Mouse (Mus musculus) hindbrain, embryonic 11.5 days (tissue): Measurements from ENCODE around the gene Dars. TPM values are rescaled to one million over a fixed set of nuclear protein-coding genes. Genes with fewer than 3 reads are reported as not detected.

Source experiments
- ATAC-seq: fragments of 200-750 bp; cut with Nextera tagmentation; 2 replicates; pipeline ENCODE4 v1.8.0; 2017; ENCODE audit warnings: mild to moderate bottlenecking, moderate TSS enrichment, moderate library complexity; ENCODE audit not compliant: low FRiP score
- DNase-seq: peaks from one replicate; pipeline ENCODE4 v3.0.0-alpha.2; 2015; ENCODE audit warnings: low spot score
- H3K27ac ChIP-seq: fragments of 300-500 bp; sonication (generic); 2 replicates; pipeline ENCODE4 v1.5.1; 2014; ENCODE audit warnings: mild to moderate bottlenecking, low read depth, low read length
- H3K27me3 ChIP-seq: fragments of 300-500 bp; sonication (generic); 2 replicates; pipeline ENCODE4 v1.6.1; 2014; ENCODE audit warnings: mild to moderate bottlenecking, low read length, moderate library complexity, mixed read lengths; ENCODE audit not compliant: control insufficient read depth, insufficient read depth
- H3K36me3 ChIP-seq: fragments of 300-500 bp; sonication (generic); 2 replicates; pipeline ENCODE4 v1.6.1; 2014; ENCODE audit warnings: mild to moderate bottlenecking, low read length, moderate library complexity, mixed read lengths; ENCODE audit not compliant: control insufficient read depth, insufficient read depth
- H3K4me1 ChIP-seq: fragments of 300-500 bp; sonication (generic); replicated peaks from 2 replicates; pipeline ENCODE4 v1.6.1; 2014; ENCODE audit warnings: low read length, mixed read lengths; ENCODE audit not compliant: control insufficient read depth, insufficient read depth
- H3K4me2 ChIP-seq: fragments of 300-500 bp; sonication (generic); replicated peaks from 2 replicates; pipeline ENCODE4 v1.6.1; 2014; ENCODE audit warnings: mild to moderate bottlenecking, low read depth, low read length
- H3K4me3 ChIP-seq: fragments of 300-500 bp; sonication (generic); 2 replicates; pipeline ENCODE4 v1.5.1; 2014; ENCODE audit warnings: low read depth, low read length
- H3K9ac ChIP-seq: fragments of 300-500 bp; sonication (generic); 2 replicates; pipeline ENCODE4 v1.6.1; 2014; ENCODE audit warnings: low read depth, low read length
- H3K9me3 ChIP-seq: fragments of 300-500 bp; sonication (generic); 2 replicates; pipeline ENCODE4 v1.6.1; 2016; ENCODE audit warnings: low read length; ENCODE audit not compliant: control insufficient read depth
- WGBS: fragments of 180-500 bp; shearing (Covaris S2); extraction: QIAGEN DNeasy Blood & Tissue Kit; methylation state at CpG from one replicate; pipeline ENCODE4 v1.1.7; 2014; 5-methylcytosine and 5-hydroxymethylcytosine counted together
- polyA plus RNA-seq: library from polyadenylated mRNA; unstranded; fragments of >200 nt; fragmentation: Nextera tagmentation; extraction: Ambion mirVana; gene quantifications from 2 replicates; pipeline ENCODE4 v1.2.1, GENCODE M21; 2014

Gene Dars
- polyA plus RNA-seq, 1 experiment from 2014 or later: 159 TPM

DNA sequence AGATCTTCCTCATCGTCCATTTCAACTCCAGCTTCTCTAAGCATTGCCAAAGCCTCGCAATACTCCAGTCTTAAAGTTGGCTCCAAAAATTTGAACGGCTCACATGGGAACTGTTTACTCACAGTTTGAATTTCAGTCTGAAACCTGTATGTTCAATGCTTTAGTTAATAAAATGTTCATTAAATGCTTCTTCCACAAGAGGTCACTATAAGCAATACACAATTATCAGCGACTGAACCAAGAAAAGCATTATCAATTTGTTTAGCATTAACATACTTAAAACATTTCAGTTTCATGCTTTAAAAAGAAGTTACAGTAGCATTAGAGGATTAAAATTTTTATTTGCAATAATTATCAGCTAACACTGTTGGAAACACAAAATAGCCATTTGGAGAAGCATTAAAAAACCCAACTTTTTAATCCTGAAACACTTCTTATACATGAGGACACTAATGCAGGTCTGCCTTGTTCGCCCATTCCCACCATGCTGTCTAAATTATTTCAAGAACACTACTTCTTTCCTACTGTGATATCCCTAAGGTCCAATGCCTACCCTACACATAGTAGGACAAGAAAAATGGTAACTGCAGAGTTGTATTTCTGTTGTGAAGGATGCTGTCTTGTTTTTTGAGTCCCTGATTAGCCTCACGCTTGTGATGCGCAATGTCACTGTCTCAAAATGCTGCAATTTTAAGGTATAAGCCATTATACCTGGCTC is 44.9 kb downstream of the Dars start:
- no peak overlapping the region for H3K4me3 ChIP-seq
- WGBS: 86% methylated on average over 7 of the region's 7 CpGs
- no peak for DNase-seq
- H3K27me3 ChIP-seq: no peaks in the 10 kb centered on the region
- H3K4me2 ChIP-seq: no peak overlapping the region
- H3K9me3 ChIP-seq: no peaks in the 10 kb centered on the region
- no peak overlapping the region for H3K9ac ChIP-seq
- no peak overlapping the region for H3K27ac ChIP-seq
- no peaks in the 10 kb centered on the region; the same call in 1 of the 2 replicates for H3K36me3 ChIP-seq
- no peaks in the 10 kb centered on the region for H3K4me1 ChIP-seq
- peak; percentile 25; the same call in 1 of the 2 replicates for ATAC-seq

DNA sequence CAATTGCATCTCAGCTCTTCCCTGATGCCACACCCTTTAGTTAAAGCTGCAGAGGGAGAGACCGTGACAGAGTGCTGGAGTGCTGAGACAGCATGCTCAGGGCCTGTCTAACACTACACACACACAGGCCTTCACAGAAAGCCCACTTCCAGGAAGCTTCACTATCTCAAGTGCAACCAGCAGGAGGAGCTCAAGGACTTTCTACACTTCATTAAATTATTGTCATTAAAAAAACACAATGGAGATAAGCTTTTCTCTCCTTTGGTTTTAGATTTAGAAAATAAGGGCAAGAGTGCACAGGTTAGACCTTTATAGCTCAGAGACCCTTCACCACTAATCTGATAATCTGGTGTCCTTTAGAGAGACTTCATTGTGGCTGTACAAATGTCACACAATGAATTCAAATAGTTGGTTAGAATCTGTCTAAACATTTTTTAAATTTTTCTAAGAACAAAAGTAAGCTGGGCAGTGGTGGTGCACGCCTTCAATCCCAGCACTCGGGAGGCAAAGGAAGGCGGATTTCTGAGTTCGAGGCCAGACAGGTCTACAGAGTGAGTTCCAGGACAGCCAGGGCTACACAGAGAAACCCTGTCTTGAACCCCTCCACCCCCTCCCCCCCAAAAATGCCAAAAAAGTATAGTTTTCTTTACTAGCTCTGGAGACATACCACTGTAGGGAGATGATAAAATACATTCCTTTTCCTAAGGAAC is 48.3 kb downstream of the Dars start:
- H3K4me2 ChIP-seq: no peak overlapping the region
- WGBS: 64% methylated on average over 5 of the region's 5 CpGs
- ATAC-seq (peak; percentile 68), DNase-seq (peak; percentile 78)
- no peak overlapping the region for H3K4me3 ChIP-seq
- no peak overlapping the region for H3K27ac ChIP-seq
- H3K36me3 ChIP-seq: no peaks in the 10 kb centered on the region
- no peaks in the 10 kb centered on the region for H3K9me3 ChIP-seq
- no peak overlapping the region for H3K9ac ChIP-seq
- H3K27me3 ChIP-seq: no peaks in the 10 kb centered on the region
- no peaks in the 10 kb centered on the region for H3K4me1 ChIP-seq

DNA sequence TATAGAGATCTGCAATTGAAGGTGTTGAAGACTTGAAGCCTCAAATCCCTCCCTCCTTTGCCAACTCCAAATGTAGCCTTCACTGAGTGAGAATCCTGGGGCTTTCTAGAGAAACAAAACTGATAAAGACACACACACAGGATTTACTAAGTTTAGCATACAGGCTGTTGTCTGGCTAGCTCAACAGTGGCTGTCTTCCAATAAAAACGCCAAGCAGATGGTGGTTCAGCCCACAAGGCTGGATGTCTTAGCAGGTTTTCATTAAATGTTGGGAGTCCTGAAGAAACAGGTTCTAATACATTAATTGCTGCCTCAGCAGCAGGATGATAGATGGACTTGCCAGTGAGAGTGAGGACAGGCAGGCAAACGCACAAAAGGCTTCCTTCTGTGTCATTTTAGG is 56.6 kb downstream of the Dars start:
- ATAC-seq (no peak), DNase-seq (no peak)
- no peaks in the 10 kb centered on the region for H3K27me3 ChIP-seq
- H3K4me3 ChIP-seq: no peak overlapping the region
- no peaks in the 10 kb centered on the region for H3K36me3 ChIP-seq
- H3K4me2 ChIP-seq: no peak overlapping the region
- 0 out of 2 replicates have a peak, but pooled peaks cover 2% of the 10 kb centered on the region for H3K4me1 ChIP-seq
- H3K9ac ChIP-seq: no peak overlapping the region
- 79% methylated on average over 2 of the region's 2 CpGs for WGBS
- H3K27ac ChIP-seq: no peak overlapping the region
- no peaks in the 10 kb centered on the region for H3K9me3 ChIP-seq

DNA sequence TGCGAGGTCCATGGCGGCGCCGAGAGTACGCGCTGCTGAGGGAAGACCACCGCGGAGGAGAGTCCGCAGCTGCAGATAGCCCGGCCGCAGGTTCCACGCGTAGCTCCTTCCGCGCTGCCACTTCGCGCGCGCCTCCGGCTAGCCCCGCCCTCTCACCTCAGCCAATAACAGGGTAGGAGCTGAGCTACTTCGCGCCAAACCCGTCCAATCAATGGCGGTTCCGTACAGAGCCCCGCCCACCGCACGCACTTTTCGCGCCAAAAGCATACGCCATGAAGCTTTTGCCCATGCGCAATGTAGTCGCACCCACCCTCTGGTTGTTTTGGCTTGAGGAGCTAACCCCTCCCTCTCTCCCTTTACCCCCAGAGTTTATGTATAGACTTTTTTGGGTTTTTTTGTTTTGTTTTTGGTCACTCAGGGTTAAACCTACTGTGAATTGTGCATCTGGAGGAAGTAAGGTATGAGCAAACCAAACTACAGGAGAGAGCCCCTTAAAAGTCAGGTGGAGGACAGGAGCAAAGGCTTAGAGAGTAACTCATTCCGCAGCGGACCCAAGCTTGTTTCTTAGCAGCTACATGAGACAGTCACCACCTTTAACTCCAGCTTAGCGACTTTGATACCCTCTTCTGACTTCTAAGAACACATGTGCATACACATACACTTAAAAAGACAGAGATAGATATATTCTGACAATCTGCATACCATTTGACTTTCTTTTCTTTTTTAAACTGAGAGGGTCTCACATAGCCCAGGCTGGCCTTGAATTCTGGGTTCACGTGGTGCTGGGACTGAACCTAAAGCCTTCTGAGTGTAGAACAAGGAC is 57.4 kb downstream of the Dars start, which contains the start of gene Mcm6:
Mcm6 (minus strand) TSS at position 111 of the 823 bp plus-strand sequence.
- H3K4me1 ChIP-seq: 0 out of 2 replicates have a peak, but pooled peaks cover 2% of the 10 kb centered on the region
- peak within 1 kb of the TSS; percentile 85 for H3K9ac ChIP-seq
- ATAC-seq (peak; percentile 99), DNase-seq (peak; percentile 96)
- 2% methylated on average over 38 of the region's 38 CpGs for WGBS
- no peaks in the 10 kb centered on the region for H3K27me3 ChIP-seq
- H3K9me3 ChIP-seq: no peaks in the 10 kb centered on the region
- peak within 1 kb of the TSS; percentile 86 for H3K4me3 ChIP-seq
- peak within 1 kb of the TSS; percentile 65 for H3K27ac ChIP-seq
- H3K36me3 ChIP-seq: 0 out of 2 replicates have a peak, but pooled peaks cover 3% of the 10 kb centered on the region
- H3K4me2 ChIP-seq: peak within 1 kb of the TSS; percentile 84

DNA sequence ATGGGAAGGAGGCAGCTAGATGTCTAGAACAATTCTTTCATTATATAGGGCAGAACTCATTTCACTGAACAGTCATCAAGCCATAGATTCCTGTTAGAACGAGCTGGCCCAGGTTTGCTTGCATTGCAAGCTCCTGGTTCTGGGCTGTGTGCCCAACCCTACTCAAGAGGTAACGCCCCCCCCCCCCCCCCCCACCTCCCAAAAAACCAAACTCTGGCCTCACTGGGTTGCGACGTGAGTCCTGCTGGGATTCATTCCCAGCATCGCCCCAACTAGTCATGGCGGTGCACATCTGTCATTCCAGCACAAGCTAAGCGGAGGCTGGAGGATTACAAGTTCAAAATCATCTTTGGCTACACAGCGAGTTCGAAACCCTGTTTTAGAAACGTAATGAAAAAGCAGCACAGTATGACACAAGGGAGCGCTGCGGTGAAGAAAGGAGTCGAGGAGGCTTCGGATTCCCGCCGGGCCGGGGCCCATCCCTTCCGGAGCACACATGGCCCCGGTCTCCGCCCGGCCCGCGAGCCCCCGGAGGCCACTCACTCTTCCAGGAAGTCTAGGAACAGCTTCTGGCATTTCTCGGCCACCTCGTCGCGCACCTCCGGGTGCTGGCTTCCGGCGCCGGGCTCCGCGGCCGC is 58.1 kb downstream of the Dars start:
- H3K9me3 ChIP-seq: no peaks in the 10 kb centered on the region
- H3K27ac ChIP-seq: peak overlapping the region; percentile 65
- DNase-seq: no peak
- peak; percentile 85 for ATAC-seq
- 0 out of 2 replicates have a peak, but pooled peaks cover 2% of the 10 kb centered on the region for H3K4me1 ChIP-seq
- H3K27me3 ChIP-seq: no peaks in the 10 kb centered on the region
- H3K9ac ChIP-seq: peak overlapping the region; percentile 85
- H3K4me2 ChIP-seq: peak overlapping the region; percentile 84
- peak overlapping the region; percentile 86 for H3K4me3 ChIP-seq
- H3K36me3 ChIP-seq: 0 out of 2 replicates have a peak, but pooled peaks cover 3% of the 10 kb centered on the region
- WGBS: 0% methylated on average over 35 of the region's 35 CpGs

DNA sequence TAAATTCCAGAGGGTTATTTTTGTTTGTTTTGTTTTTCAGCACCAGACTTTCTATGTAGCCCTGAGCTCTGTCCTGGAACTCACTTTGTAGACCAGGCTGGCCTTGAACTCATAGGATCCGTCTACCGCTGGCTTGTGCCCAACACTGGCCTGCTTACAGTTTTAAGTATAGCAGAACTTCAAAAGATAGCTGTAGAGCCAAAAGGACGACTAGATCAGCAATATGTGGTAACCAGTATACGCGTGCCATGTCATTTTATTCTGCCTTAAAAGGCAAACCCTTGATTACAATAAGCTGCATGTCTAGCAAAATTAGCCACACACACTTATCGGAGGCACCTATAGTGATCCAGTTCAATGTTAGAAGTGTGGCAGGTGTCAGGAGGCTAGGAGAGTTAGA is 58.9 kb downstream of the Dars start:
- DNase-seq: no peak
- 0 out of 2 replicates have a peak, but pooled peaks cover 2% of the 10 kb centered on the region for H3K4me1 ChIP-seq
- H3K27me3 ChIP-seq: no peaks in the 10 kb centered on the region
- peak overlapping the region; percentile 86 for H3K4me3 ChIP-seq
- 0 out of 2 replicates have a peak, but pooled peaks cover 3% of the 10 kb centered on the region for H3K36me3 ChIP-seq
- no peak overlapping the region for H3K27ac ChIP-seq
- H3K4me2 ChIP-seq: peak overlapping the region; percentile 84
- ATAC-seq: no peak
- WGBS: 70% methylated on average over 6 of the region's 6 CpGs
- no peaks in the 10 kb centered on the region for H3K9me3 ChIP-seq
- peak overlapping the region; percentile 85; the same call in 1 of the 2 replicates for H3K9ac ChIP-seq

DNA sequence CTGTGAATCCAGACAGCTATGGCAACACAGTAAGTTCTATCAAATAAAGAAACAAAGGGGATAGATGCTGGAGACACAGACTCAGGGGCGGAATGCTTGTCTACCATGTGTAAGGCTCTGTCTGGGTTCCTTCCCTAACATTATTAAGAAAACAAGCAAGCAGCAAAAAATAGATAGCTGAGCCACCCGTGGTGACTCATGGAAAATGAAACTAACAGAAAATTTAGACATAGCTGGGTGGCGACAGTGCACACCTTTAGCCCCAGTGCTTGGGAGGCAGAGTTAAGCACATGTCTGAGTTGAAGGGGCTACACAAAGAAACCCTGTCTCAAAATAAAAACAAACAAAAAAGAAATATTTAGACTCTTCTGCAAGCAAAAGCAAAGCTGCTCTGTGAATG is 59.7 kb downstream of the Dars start:
- no peak for DNase-seq
- Histone ChIP-seq H3K9me3 (no peaks in the 10 kb centered on the region), H3K4me1 (0 out of 2 replicates have a peak, but pooled peaks cover 2% of the 10 kb centered on the region), H3K4me2 (peak overlapping the region; percentile 84), H3K9ac (0 out of 2 replicates have a peak overlapping the region, but pooled peaks have one; percentile 29), H3K27me3 (no peaks in the 10 kb centered on the region), H3K27ac (no peak overlapping the region), H3K4me3 (no peak overlapping the region), H3K36me3 (0 out of 2 replicates have a peak, but pooled peaks cover 3% of the 10 kb centered on the region)
- WGBS: 73% methylated on average over 3 of the region's 3 CpGs
- ATAC-seq: no peak

DNA sequence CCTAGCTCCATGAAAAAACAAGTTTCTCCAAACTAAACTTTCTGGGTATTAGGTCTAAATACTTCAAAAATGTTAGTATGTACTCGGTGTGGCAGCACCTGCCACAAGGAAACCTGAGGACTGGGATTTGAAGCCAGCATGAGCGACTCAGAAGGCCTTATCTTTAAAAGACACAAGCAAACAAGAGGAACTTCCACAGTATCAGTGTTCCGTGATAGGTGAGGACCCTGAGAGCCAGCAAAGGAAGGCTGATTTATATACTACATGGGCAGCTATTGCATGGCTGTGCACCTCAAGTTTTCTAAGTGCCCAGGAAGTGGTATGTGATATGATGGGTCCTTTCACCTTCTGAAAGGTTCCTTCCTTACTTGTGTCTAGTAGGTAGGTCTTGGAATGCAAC is 64.1 kb downstream of the Dars start:
- Histone ChIP-seq H3K36me3 (0 out of 2 replicates have a peak, but pooled peaks cover 3% of the 10 kb centered on the region), H3K9me3 (no peaks in the 10 kb centered on the region), H3K27ac (no peak overlapping the region), H3K9ac (no peak overlapping the region), H3K4me3 (no peak overlapping the region), H3K4me2 (no peak overlapping the region), H3K4me1 (no peaks in the 10 kb centered on the region), H3K27me3 (no peaks in the 10 kb centered on the region)
- ATAC-seq: no peak
- no peak for DNase-seq
- 92% methylated on average over 3 of the region's 3 CpGs for WGBS
